Mouse (Mus musculus) thymus, adult 2 months (tissue): ENCODE data around the gene Zap70.

Experiments
- CTCF ChIP-seq: fragments of 200-500 bp; IDR thresholded peaks from 2 replicates; pipeline ENCODE4 v1.5.1; 2012; ENCODE audit warnings: mild to moderate bottlenecking, control low read depth, low read length, moderate library complexity, borderline replicate concordance; ENCODE audit not compliant: control insufficient read depth, poor library complexity, insufficient read depth; ENCODE audit errors: extremely low read depth
- POLR2A ChIP-seq: fragments of 200-500 bp; IDR thresholded peaks from 2 replicates; pipeline ENCODE4 v1.6.1; 2012; ENCODE audit warnings: mild to moderate bottlenecking, low read length, control low read depth, moderate library complexity; ENCODE audit not compliant: control insufficient read depth, poor library complexity, insufficient read depth; ENCODE audit errors: extremely low read depth

DNA sequence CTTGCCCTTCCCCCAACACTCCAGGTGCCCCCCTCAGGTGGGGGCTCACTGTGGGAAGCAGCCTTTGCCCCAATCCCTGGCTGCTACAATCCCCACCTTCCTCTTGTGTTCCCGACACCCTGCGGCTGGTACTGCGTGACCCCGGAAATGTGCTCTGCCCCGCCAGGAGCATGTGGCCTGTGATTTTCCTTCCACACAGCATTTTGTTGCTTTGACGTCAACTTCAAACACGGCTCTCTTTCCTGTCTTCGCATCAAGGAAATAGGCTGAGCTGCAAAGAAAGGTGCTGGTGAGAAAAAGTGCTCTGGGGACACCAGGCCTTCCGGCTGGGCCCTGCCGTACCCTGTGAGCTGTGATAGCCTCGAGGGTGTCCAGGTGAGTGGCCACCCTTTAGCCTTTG lies at the start of gene Zap70:
- peak; percentile 46; the same call in 1 of the 2 replicates for TF ChIP-seq CTCF
- 0 out of 2 replicates have a peak, but pooled peaks have one; percentile 61 for TF ChIP-seq POLR2A
